Mouse (Mus musculus): ENCODE data around the gene Phc2.

GRCm38 (mm10) chr4:128664002-128664401, 9.5 kb downstream of the Phc2 start:
- TF ChIP-seq CTCF (IDR thresholded peaks at IDR 0.05) (no peak), EP300 (IDR thresholded peaks at IDR 0.05; ENCODE audit: insufficient read depth, low read depth, low read length) (no peak), POLR2A (IDR thresholded peaks at IDR 0.05; ENCODE audit: insufficient read depth, low read depth, low read length) (no peak)
